Comparison of ENCODE assay signal across 8 mouse cellular contexts in genomic region chr10:81605974-81606751, GRCm38 (mm10). TPM values are rescaled to one million over a fixed set of nuclear protein-coding genes. Genes with fewer than 3 reads are reported as not detected.
A peak's percentile ranks its signal among the peaks of the same experiment; 100 is the strongest.
DNase-seq lines count a peak whose midpoint lies in the region; ATAC-seq and TF ChIP-seq lines count a peak whose summit lies in the region.

BC025920 (plus strand) TSS chr10:81606270.

- DNase-seq in heart, postnatal 10 days, result peak; percentile 97
- peak; percentile 98 for DNase-seq in large intestine, adult 2 months (ENCODE audit: low read depth, low spot score)
- peak; percentile 95 for DNase-seq in liver, postnatal 0 days
- DNase-seq in testis, postnatal 10 days (ENCODE audit: low spot score), result peak; percentile 95

- no peaks in the 10 kb centered on the region for H3K9me3 ChIP-seq in ES-Bruce4 (replicated peaks; ENCODE audit: control insufficient read depth, insufficient read depth, low read length, poor library complexity, severe bottlenecking)
- H3K9me3 ChIP-seq in forebrain, embryonic 13.5 days (replicated peaks), result no peaks in the 10 kb centered on the region
- H3K9me3 ChIP-seq in liver, postnatal 0 days (ENCODE audit: low read length), result no peaks in the 10 kb centered on the region
- no peaks in the 10 kb centered on the region for H3K9me3 ChIP-seq in neural tube, embryonic 14.5 days (ENCODE audit: control insufficient read depth, low read length)

- peak; percentile 51 for TF ChIP-seq POLR2A in ES-Bruce4 (IDR thresholded peaks at IDR 0.05; ENCODE audit: insufficient read depth, low read length)

- no peaks in the 10 kb centered on the region for H3K4me1 ChIP-seq in ES-Bruce4 (ENCODE audit: control insufficient read depth, insufficient read depth, low read length)
- peaks cover 31% of the 10 kb centered on the region for H3K4me1 ChIP-seq in forebrain, embryonic 13.5 days
- H3K4me1 ChIP-seq in liver, postnatal 0 days (ENCODE audit: insufficient read depth), result peaks cover 25% of the 10 kb centered on the region
- H3K4me1 ChIP-seq in neural tube, embryonic 14.5 days (ENCODE audit: control insufficient read depth, insufficient read depth, low read length), result peaks cover 9% of the 10 kb centered on the region; the same call in 1 of the 2 replicates

- peak within 1 kb of the TSS; percentile 97 for H3K27ac ChIP-seq in ES-Bruce4 (ENCODE audit: insufficient read depth, low read length)
- H3K27ac ChIP-seq in forebrain, embryonic 13.5 days, result peak within 1 kb of the TSS; percentile 94
- peak within 1 kb of the TSS; percentile 92 for H3K27ac ChIP-seq in liver, postnatal 0 days (ENCODE audit: low read depth)
- H3K27ac ChIP-seq in neural tube, embryonic 14.5 days (ENCODE audit: low read depth, low read length), result peak within 1 kb of the TSS; percentile 91

- TF ChIP-seq EP300 in ES-Bruce4 (IDR thresholded peaks at IDR 0.05; ENCODE audit: insufficient read depth, low read depth, low read length), result peak; percentile 25; the same call in 1 of the 2 replicates
- peak; percentile 70 for TF ChIP-seq EP300 in liver, postnatal 0 days (IDR thresholded peaks at IDR 0.05; ENCODE audit: low read depth)

- TF ChIP-seq CTCF in ES-Bruce4 (IDR thresholded peaks at IDR 0.05; ENCODE audit: low read depth, low read length), result no peak
- no peak for TF ChIP-seq CTCF in liver, postnatal 0 days (IDR thresholded peaks at IDR 0.05; ENCODE audit: low read depth)

- peak; percentile 90 for ATAC-seq in cerebellum, adult (ENCODE audit: insufficient number of reproducible peaks, low FRiP score, low TSS enrichment)
- ATAC-seq in forebrain, embryonic 13.5 days, result peak; percentile 89
- peak; percentile 92 for ATAC-seq in liver, postnatal 0 days
- ATAC-seq in neural tube, embryonic 14.5 days (ENCODE audit: low read depth), result peak; percentile 85

- peak within 1 kb of the TSS; percentile 50 for H3K9ac ChIP-seq in ES-Bruce4 (ENCODE audit: low read depth, poor library complexity, severe bottlenecking)
- H3K9ac ChIP-seq in forebrain, embryonic 13.5 days, result peak within 1 kb of the TSS; percentile 70
- H3K9ac ChIP-seq in liver, postnatal 0 days (replicated peaks), result peak within 1 kb of the TSS; percentile 58
- H3K9ac ChIP-seq in neural tube, embryonic 14.5 days (replicated peaks; ENCODE audit: low read depth, low read length), result peak within 1 kb of the TSS; percentile 53

- H3K4me3 ChIP-seq in ES-Bruce4 (ENCODE audit: low read depth, low read length), result peak within 1 kb of the TSS; percentile 100
- peak within 1 kb of the TSS; percentile 49 for H3K4me3 ChIP-seq in forebrain, embryonic 13.5 days
- peak within 1 kb of the TSS; percentile 60 for H3K4me3 ChIP-seq in liver, postnatal 0 days (ENCODE audit: low read depth, low read length)
- H3K4me3 ChIP-seq in neural tube, embryonic 14.5 days (ENCODE audit: low read depth, low read length), result peak within 1 kb of the TSS; percentile 55

- intact Hi-C loops in heart, postnatal 10 days (cut with DNase I), result loop anchor here (2.0 to 10.0 kb wide), 3 partner anchors 51 to 566 kb away; partner anchors contain the start of gene Aes

- peak within 1 kb of the TSS; percentile 88 for H3K4me2 ChIP-seq in forebrain, embryonic 13.5 days
- peak within 1 kb of the TSS; percentile 91 for H3K4me2 ChIP-seq in liver, postnatal 0 days (ENCODE audit: low read depth, low read length)
- H3K4me2 ChIP-seq in neural tube, embryonic 14.5 days (ENCODE audit: low read depth, low read length), result peak within 1 kb of the TSS; percentile 89

- WGBS in forebrain, embryonic 13.5 days, result 1% methylated on average over 39 of the region's 39 CpGs
- 2% methylated on average over 39 of the region's 39 CpGs for WGBS in large intestine, adult 2 months
- 1% methylated on average over 39 of the region's 39 CpGs for WGBS in liver, postnatal 0 days (ENCODE audit: insufficient replicate concordance)
- under 1% methylated on average over 39 of the region's 39 CpGs for WGBS in neural tube, embryonic 14.5 days

- no peaks in the 10 kb centered on the region for H3K36me3 ChIP-seq in ES-Bruce4 (ENCODE audit: control insufficient read depth, insufficient read depth, low read length, poor library complexity, severe bottlenecking)
- peaks cover 8% of the 10 kb centered on the region for H3K36me3 ChIP-seq in forebrain, embryonic 13.5 days (ENCODE audit: poor library complexity, severe bottlenecking)
- no peaks in the 10 kb centered on the region for H3K36me3 ChIP-seq in liver, postnatal 0 days (replicated peaks; ENCODE audit: insufficient read depth, low read length)
- H3K36me3 ChIP-seq in neural tube, embryonic 14.5 days (ENCODE audit: control insufficient read depth, insufficient read depth, low read length), result no peaks in the 10 kb centered on the region

- no peaks in the 10 kb centered on the region for H3K27me3 ChIP-seq in ES-Bruce4 (ENCODE audit: control insufficient read depth, insufficient read depth, low read length, poor library complexity, severe bottlenecking)
- H3K27me3 ChIP-seq in forebrain, embryonic 13.5 days, result peaks cover 9% of the 10 kb centered on the region; the same call in 1 of the 2 replicates
- H3K27me3 ChIP-seq in liver, postnatal 0 days (ENCODE audit: insufficient read depth, low read length), result no peaks in the 10 kb centered on the region
- no peaks in the 10 kb centered on the region for H3K27me3 ChIP-seq in neural tube, embryonic 14.5 days (ENCODE audit: control insufficient read depth, insufficient read depth, low read length)

RNA-seq across cellular contexts. Expression of gene BC025920, which starts in this region (rescaled TPM):
- polyA plus RNA-seq in ES-Bruce4 (2011; ENCODE audit: insufficient read depth, insufficient read length, low read depth, missing spikeins), result 3.2 and 3.9 TPM in 2 replicates
- polyA plus RNA-seq in forebrain, embryonic 13.5 days (2015; fragmentation: Nextera tagmentation; extraction: Ambion mirVana), result 2.0 and 3.7 TPM in 2 replicates
- 1 to 10 TPM; 1.3 to 1.4 TPM for total RNA-seq in heart, postnatal 10 days (2021)
- 1.1 and 1.4 TPM in 2 replicates for polyA plus RNA-seq in large intestine, adult 2 months (2012; rRNA removed)
- 0.13 TPM in 2 replicates for polyA plus RNA-seq in liver, postnatal 0 days (2015; fragmentation: Nextera tagmentation; extraction: Ambion mirVana)
- 1.0 and 1.9 TPM in 2 replicates for polyA plus RNA-seq in neural tube, embryonic 14.5 days (2014; fragmentation: Nextera tagmentation; extraction: Ambion mirVana)

Comparison
In these comparisons a context has a peak if more than half of its experiments do, and no peak if none do; other contexts are left out.
1. Peak in every context shown above with its lines: DNase-seq, ATAC-seq, H3K4me3 ChIP-seq and H3K27ac ChIP-seq.
2. Peak in DNase-seq, ATAC-seq, H3K4me3 ChIP-seq, H3K27ac ChIP-seq, H3K9ac ChIP-seq and H3K4me2 ChIP-seq in liver, postnatal 0 days; RNA of the gene not detected or under 1 TPM.
3. H3K4me3 ChIP-seq: peak in every context shown above with its lines; median percentile 100 in ES-Bruce4; 60 in liver, postnatal 0 days; 55 in neural tube, embryonic 14.5 days; 49 in forebrain, embryonic 13.5 days.